Mouse (Mus musculus) heart, adult 2 months (tissue): ENCODE data around the gene Nhej1. TPM values are rescaled to one million over a fixed set of nuclear protein-coding genes. Genes with fewer than 3 reads are reported as not detected.

Source experiments
- DNase-seq, 2 experiments: peaks; one replicate each; pipeline ENCODE4 v3.0.0; 2021
- H3K27ac ChIP-seq: fragments of 200-600 bp; 2 replicates; pipeline ENCODE4 v1.8.1; 2022
- H3K27me3 ChIP-seq: fragments of 200-500 bp; 2 replicates; pipeline ENCODE4 v1.6.1; 2012; ENCODE audit warnings: mild to moderate bottlenecking, low read length, inconsistent platforms, mixed read lengths; ENCODE audit not compliant: control insufficient read depth, insufficient read depth
- H3K36me3 ChIP-seq: fragments of 200-500 bp; 2 replicates; pipeline ENCODE4 v1.6.1; 2012; ENCODE audit warnings: low read length, inconsistent platforms; ENCODE audit not compliant: control insufficient read depth, insufficient read depth
- H3K4me1 ChIP-seq: fragments of 200-500 bp; 2 replicates; pipeline ENCODE4 v1.6.1; 2011; ENCODE audit warnings: low read length; ENCODE audit not compliant: control insufficient read depth, insufficient read depth
- H3K4me3 ChIP-seq: fragments of 200-600 bp; 2 replicates; pipeline ENCODE4 v1.8.1; 2022
- H3K79me2 ChIP-seq: fragments of 200-500 bp; replicated peaks from 2 replicates; pipeline ENCODE4 v1.6.1; 2012; ENCODE audit warnings: mild to moderate bottlenecking, inconsistent platforms, low read length, moderate library complexity, mixed read lengths; ENCODE audit not compliant: control insufficient read depth, insufficient read depth
- H3K9ac ChIP-seq: fragments of 200-500 bp; 2 replicates; pipeline ENCODE4 v1.6.1; 2012; ENCODE audit warnings: low read depth, mild to moderate bottlenecking, control low read depth, inconsistent platforms, low read length, mixed read lengths
- CTCF ChIP-seq: fragments of 200-600 bp; IDR thresholded peaks from 2 replicates; pipeline ENCODE4 v1.8.1; 2022; ENCODE audit warnings: antibody characterized with exemption, mild to moderate bottlenecking, moderate library complexity
- EP300 ChIP-seq: fragments of 200-500 bp; IDR thresholded peaks from 2 replicates; pipeline ENCODE4 v1.6.1; 2011; ENCODE audit warnings: low read depth, low read length, control low read depth; ENCODE audit not compliant: insufficient read depth
- POLR2A ChIP-seq: fragments of 200-500 bp; IDR thresholded peaks from 2 replicates; pipeline ENCODE4 v1.6.1; 2011; ENCODE audit warnings: mild to moderate bottlenecking, low read depth, low read length, control low read depth; ENCODE audit not compliant: insufficient read depth
- WGBS: fragments of 180-500 bp; shearing (Covaris S2); methylation state at CpG from one replicate; pipeline ENCODE4 v1.1.7; 2018; 5-methylcytosine and 5-hydroxymethylcytosine counted together
- intact Hi-C: fragments of 180-260 bp; cut with DNase I; formaldehyde crosslinking; loops from one replicate; pipeline ENCODE4 v1.15.1; 2025
- long read RNA-seq: library from polyadenylated mRNA; stranded (forward); transcript quantifications from one replicate; pipeline ENCODE4 v2.0.0, GENCODE M21; 2021
- polyA plus RNA-seq: library from polyadenylated mRNA; depleted of rRNA; stranded (reverse); fragments of >200 nt; gene quantifications from 2 replicates; pipeline ENCODE4 v1.2.3, GENCODE M21; 2012; rRNA removed
- total RNA-seq, 2 experiments: library from RNA; stranded (reverse); gene quantifications; 2 replicates each; pipeline ENCODE4 v1.2.3; 2021

The Nhej1 gene
- 1 to 10 TPM; 3.6 to 4.7 TPM for total RNA-seq
- polyA plus RNA-seq: 3.9 and 4.0 TPM in 2 replicates
- long read RNA-seq: 0 reads

GRCm38 (mm10) chr1:75124346-75125321 is at the start of gene Nhej1:
Gene Nhej1, minus strand, starts transcription at chr1:75125200.
- no peaks in the 10 kb centered on the region for H3K36me3 ChIP-seq
- peak within 1 kb of the TSS; percentile 66 for H3K4me3 ChIP-seq
- H3K27me3 ChIP-seq: no peaks in the 10 kb centered on the region
- peak within 1 kb of the TSS; percentile 93 for H3K9ac ChIP-seq
- peak; percentile 96 for TF ChIP-seq CTCF
- peak; percentile 72; the same call in 1 of the 2 replicates for TF ChIP-seq EP300
- peak; percentile 84 for TF ChIP-seq POLR2A
- H3K79me2 ChIP-seq: no peaks in the 10 kb centered on the region
- 1% methylated on average over 56 of the region's 56 CpGs for WGBS
- peak; percentile 94 to 97 for DNase-seq
- peaks cover 2% of the 10 kb centered on the region for H3K4me1 ChIP-seq
- intact Hi-C loops: no loop called here
- H3K27ac ChIP-seq: peak within 1 kb of the TSS; percentile 99

GRCm38 (mm10) chr1:75168472-75169464 is 43.8 kb upstream of the Nhej1 start, which contains the start of gene Zfand2b:
Gene Zfand2b, plus strand, starts transcription at chr1:75168646.
- intact Hi-C loops: loop anchor here (1.0 to 2.0 kb wide), 4 partner anchors 11 to 42 kb away; partner anchors contain the start of genes Ankzf1, Atg9a, Glb1l and Stk16
- TF ChIP-seq EP300 (peak; percentile 72; the same call in 1 of the 2 replicates), POLR2A (peak; percentile 94), CTCF (no peak)
- H3K36me3 ChIP-seq: no peaks in the 10 kb centered on the region
- WGBS: 3% methylated on average over 59 of the region's 59 CpGs
- H3K27me3 ChIP-seq: no peaks in the 10 kb centered on the region
- peak within 1 kb of the TSS; percentile 77 for H3K4me3 ChIP-seq
- H3K27ac ChIP-seq: peak within 1 kb of the TSS; percentile 99
- peak within 1 kb of the TSS; percentile 71 for H3K9ac ChIP-seq
- peaks cover 3% of the 10 kb centered on the region for H3K4me1 ChIP-seq
- no peaks in the 10 kb centered on the region for H3K79me2 ChIP-seq
- DNase-seq: peak; percentile 97 to 98

- Histone ChIP-seq H3K27ac (peak overlapping the region; percentile 99), H3K4me3 (peak overlapping the region; percentile 77), H3K27me3 (no peaks in the 10 kb centered on the region), H3K36me3 (no peaks in the 10 kb centered on the region), H3K4me1 (peaks cover 3% of the 10 kb centered on the region), H3K9ac (peak overlapping the region; percentile 64), H3K79me2 (no peaks in the 10 kb centered on the region)
- DNase-seq: no peak
- WGBS: 10% methylated on average over 7 of the region's 7 CpGs
- TF ChIP-seq EP300: no peak
- TF ChIP-seq POLR2A: no peak
- no peak for TF ChIP-seq CTCF
- intact Hi-C loops: loop anchor here (1.0 to 2.0 kb wide), 2 partner anchors 25 to 43 kb away; partner anchors contain the start of genes Glb1l and Stk16
Observed at GRCm38 (mm10) chr1:75168093-75168471, 43.1 kb upstream of the Nhej1 start.

- no peak overlapping the region for H3K4me3 ChIP-seq
- H3K27me3 ChIP-seq: no peaks in the 10 kb centered on the region
- H3K79me2 ChIP-seq: no peaks in the 10 kb centered on the region
- intact Hi-C loops: no loop called here
- no peak overlapping the region for H3K27ac ChIP-seq
- WGBS: 77% methylated on average over 4 of the region's 4 CpGs
- TF ChIP-seq CTCF: no peak
- TF ChIP-seq POLR2A: no peak
- no peak for TF ChIP-seq EP300
- no peak for DNase-seq
- H3K9ac ChIP-seq: no peak overlapping the region
- no peaks in the 10 kb centered on the region for H3K4me1 ChIP-seq
- no peaks in the 10 kb centered on the region for H3K36me3 ChIP-seq
Observed at GRCm38 (mm10) chr1:75160256-75160617, 35.2 kb upstream of the Nhej1 start.

- TF ChIP-seq EP300 (no peak), CTCF (no peak), POLR2A (no peak)
- 61% methylated on average over 5 of the region's 5 CpGs for WGBS
- Histone ChIP-seq H3K9ac (no peak overlapping the region), H3K79me2 (no peaks in the 10 kb centered on the region), H3K4me1 (no peaks in the 10 kb centered on the region), H3K4me3 (no peak overlapping the region), H3K36me3 (no peaks in the 10 kb centered on the region), H3K27ac (no peak overlapping the region), H3K27me3 (no peaks in the 10 kb centered on the region)
- intact Hi-C loops: no loop called here
- DNase-seq: no peak
Observed at GRCm38 (mm10) chr1:75159540-75160255, 34.7 kb upstream of the Nhej1 start.
